Mouse (Mus musculus) c-Kit-positive CD71-positive TER-119-positive erythroid progenitor cells, embryonic 14.5 days (primary cell): ENCODE data around the gene Mxi1.
"Not testable (repeated sequence)": the region's sequence is repeated elsewhere in the genome, so short reads cannot be mapped to it uniquely, and the experiment has no call there.

ENCODE experiments used
- DNase-seq: peaks from one replicate; pipeline ENCODE4 v3.0.0-alpha.2; 2013; ENCODE audit warnings: low spot score

Mxi1 gene

GRCm38 (mm10) chr19:53366057-53366775 lies 55.9 kb downstream of the Mxi1 start:
- no peak for DNase-seq

GRCm38 (mm10) chr19:53366881-53367280 lies 56.6 kb downstream of the Mxi1 start:
- no peak for DNase-seq

GRCm38 (mm10) chr19:53369469-53370043 lies 59.2 kb downstream of the Mxi1 start:
- DNase-seq, result peak; percentile 59

- DNase-seq, result no peak
Measured at GRCm38 (mm10) chr19:53370233-53370632, 59.9 kb downstream of the Mxi1 start.

GRCm38 (mm10) chr19:53371666-53372065 lies 61.3 kb downstream of the Mxi1 start, which contains the start of gene Gm10197:
Gene Gm10197 (minus strand): TSS chr19:53371766.
- DNase-seq, result no peak

- no peak for DNase-seq
Measured at GRCm38 (mm10) chr19:53373570-53373969, 63.3 kb downstream of the Mxi1 start.

- DNase-seq, result no peak
Measured at GRCm38 (mm10) chr19:53375299-53375698, 65.0 kb downstream of the Mxi1 start.

GRCm38 (mm10) chr19:53375816-53376215 lies 65.5 kb downstream of the Mxi1 start:
- DNase-seq, result no peak

GRCm38 (mm10) chr19:53377652-53378051 lies 67.3 kb downstream of the Mxi1 start:
- no peak for DNase-seq

- no peak for DNase-seq
Measured at GRCm38 (mm10) chr19:53378421-53378820, 68.1 kb downstream of the Mxi1 start.

- DNase-seq, result no peak
Measured at GRCm38 (mm10) chr19:53383336-53383735, 73.0 kb downstream of the Mxi1 start.

- no peak for DNase-seq
Measured at GRCm38 (mm10) chr19:53389417-53389816, 79.1 kb downstream of the Mxi1 start.

GRCm38 (mm10) chr19:53389851-53390431 lies 79.6 kb downstream of the Mxi1 start:
- DNase-seq, result peak; percentile 27

- peak; percentile 100 for DNase-seq
Measured at GRCm38 (mm10) chr19:53390495-53391007, 80.2 kb downstream of the Mxi1 start, which contains the start of gene Smndc1. Gene Smndc1 (minus strand): TSS chr19:53390578.

GRCm38 (mm10) chr19:53391386-53391785 lies 81.1 kb downstream of the Mxi1 start:
- DNase-seq, result peak; percentile 33

GRCm38 (mm10) chr19:53391787-53392186 lies 81.5 kb downstream of the Mxi1 start:
- no peak for DNase-seq

- no peak for DNase-seq
Measured at GRCm38 (mm10) chr19:53392781-53393343, 82.5 kb downstream of the Mxi1 start.

- no peak for DNase-seq
Measured at GRCm38 (mm10) chr19:53393646-53394045, 83.3 kb downstream of the Mxi1 start.

- DNase-seq, result peak; percentile 67
Measured at GRCm38 (mm10) chr19:53394552-53394951, 84.2 kb downstream of the Mxi1 start.

- DNase-seq, result not testable (repeated sequence)
Measured at GRCm38 (mm10) chr19:53394956-53395355, 84.6 kb downstream of the Mxi1 start.

- not testable (repeated sequence) for DNase-seq
Measured at GRCm38 (mm10) chr19:53395805-53396204, 85.5 kb downstream of the Mxi1 start.

GRCm38 (mm10) chr19:53397451-53398233 lies 87.3 kb downstream of the Mxi1 start:
- DNase-seq, result no peak
